ENCODE assay signal across 25 mouse cellular contexts in the genomic region with DNA sequence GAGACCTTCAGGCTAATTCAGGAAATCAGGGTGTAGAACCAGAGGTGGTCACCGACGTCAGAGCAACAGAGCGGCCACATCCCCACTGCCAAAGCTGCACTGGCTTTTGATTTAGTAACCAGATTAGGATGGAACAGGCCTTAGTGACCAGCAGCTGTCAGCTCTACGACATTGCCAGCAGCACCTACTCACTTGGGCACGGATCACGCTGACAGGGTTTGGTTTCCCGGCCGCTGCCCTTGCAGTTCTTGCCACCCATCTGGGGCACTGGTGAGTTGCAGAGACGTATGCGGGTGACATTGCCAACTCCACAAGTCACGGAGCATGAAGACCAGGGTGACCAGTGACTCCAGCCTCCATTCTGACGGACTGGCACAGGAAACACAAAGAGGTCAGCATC. TPM values are rescaled to one million over a fixed set of nuclear protein-coding genes. Genes with fewer than 3 reads are reported as not detected.
"Had no signal": no experiment of that assay in that cellular context is flagged by ENCODE, and none has a peak within 500 bp of the region (broad histone marks: within the 10 kb centered on the region; RNA-seq: fewer than 3 reads in every experiment).

No protein-coding gene starts in this region.

- H3K4me3 ChIP-seq: heart, embryonic 10.5 days; heart, embryonic 12.5 days; hindbrain, embryonic 10.5 days; hindbrain, embryonic 13.5 days; hindbrain, embryonic 15.5 days; kidney, embryonic 15.5 days; limb, embryonic 13.5 days; limb, embryonic 15.5 days; liver, embryonic 12.5 days had no signal

- DNase-seq: forebrain, postnatal 0 days; heart, adult 18-20 months; heart, postnatal 10 days; heart, postnatal 4 days; kidney, adult 11 months; kidney, adult 2 months; kidney, adult 9 months; kidney, postnatal 14 days; kidney, postnatal 36 days; layer of hippocampus, adult 9-11 months; layer of hippocampus, postnatal 36 days; left cerebral cortex, postnatal 4 days had no signal

- H3K27ac ChIP-seq: heart, embryonic 10.5 days; hindbrain, embryonic 10.5 days; hindbrain, embryonic 13.5 days; hindbrain, embryonic 15.5 days; hindbrain, postnatal 0 days; kidney, embryonic 15.5 days; kidney, postnatal 0 days; limb, embryonic 13.5 days; limb, embryonic 15.5 days; liver, embryonic 12.5 days; liver, embryonic 14.5 days had no signal

RNA-seq across cellular contexts. Expression of a gene that starts 13.0 kb away (rescaled TPM):
- total RNA-seq: granulocyte monocyte progenitor cell, adult 5-6 weeks had no signal
